Mouse (Mus musculus): ENCODE measurements at regions not wholly inside any gene's neighbourhood (a gene's known extent, or its start where the extent isn't known, plus 50 kb on each side); places are given as distances from the start of the nearest gene placed in this dataset.

- DNase-seq (ENCODE audit: low read depth, low spot score): no peak
These were observed 86.7 kb upstream of the Zfp366 start for GRCm38 (mm10) chr13:99097606-99098545.

GRCm38 (mm10) chr13:99096837-99097236, 87.8 kb upstream of the Zfp366 start:
- DNase-seq (ENCODE audit: low read depth, low spot score): no peak

GRCm38 (mm10) chr13:99095006-99095405, 89.6 kb upstream of the Zfp366 start:
- DNase-seq (ENCODE audit: low read depth, low spot score): no peak

GRCm38 (mm10) chr13:99094221-99094620, 90.4 kb upstream of the Zfp366 start:
- no peak for DNase-seq (ENCODE audit: low read depth, low spot score)

GRCm38 (mm10) chr13:99093269-99093668, 91.4 kb upstream of the Zfp366 start:
- peak; percentile 79 for DNase-seq (ENCODE audit: low read depth, low spot score)

- no peak for DNase-seq (ENCODE audit: low read depth, low spot score)
These were observed 92.2 kb upstream of the Zfp366 start for GRCm38 (mm10) chr13:99092279-99092930.

- DNase-seq (ENCODE audit: low read depth, low spot score): no peak
These were observed 92.9 kb upstream of the Zfp366 start for GRCm38 (mm10) chr13:99091562-99092278.

GRCm38 (mm10) chr13:99090361-99090760, 94.3 kb upstream of the Zfp366 start:
- DNase-seq (ENCODE audit: low read depth, low spot score): no peak

GRCm38 (mm10) chr13:99088285-99088684, 96.3 kb upstream of the Zfp366 start:
- no peak for DNase-seq (ENCODE audit: low read depth, low spot score)

- peak; percentile 86 for DNase-seq (ENCODE audit: low read depth, low spot score)
These were observed 95.0 kb upstream of the 1700024P04Rik start for GRCm38 (mm10) chr13:99079331-99079761.

- no peak for DNase-seq (ENCODE audit: low read depth, low spot score)
These were observed 94.3 kb upstream of the 1700024P04Rik start for GRCm38 (mm10) chr13:99078643-99079042.

GRCm38 (mm10) chr13:99077039-99077749, 92.8 kb upstream of the 1700024P04Rik start:
- no peak for DNase-seq (ENCODE audit: low read depth, low spot score)

GRCm38 (mm10) chr13:99075467-99075866, 91.1 kb upstream of the 1700024P04Rik start:
- no peak for DNase-seq (ENCODE audit: low read depth, low spot score)

- DNase-seq (ENCODE audit: low read depth, low spot score): no peak
These were observed 87.6 kb upstream of the 1700024P04Rik start for GRCm38 (mm10) chr13:99071821-99072414.

- no peak for DNase-seq (ENCODE audit: low read depth, low spot score)
These were observed 87.0 kb upstream of the 1700024P04Rik start for GRCm38 (mm10) chr13:99071413-99071812.

GRCm38 (mm10) chr13:99069767-99070166, 85.4 kb upstream of the 1700024P04Rik start:
- no peak for DNase-seq (ENCODE audit: low read depth, low spot score)

- DNase-seq (ENCODE audit: low read depth, low spot score): no peak
These were observed 83.1 kb upstream of the 1700024P04Rik start for GRCm38 (mm10) chr13:99067504-99067903.

- no peak for DNase-seq (ENCODE audit: low read depth, low spot score)
These were observed 79.1 kb upstream of the 1700024P04Rik start for GRCm38 (mm10) chr13:99063431-99063830.

GRCm38 (mm10) chr13:99062936-99063335, 78.6 kb upstream of the 1700024P04Rik start:
- DNase-seq (ENCODE audit: low read depth, low spot score): no peak

GRCm38 (mm10) chr13:99058131-99058970, 74.0 kb upstream of the 1700024P04Rik start:
- DNase-seq (ENCODE audit: low read depth, low spot score): no peak
